Mouse (Mus musculus) bone marrow macrophage, adult 2 months (primary cell): ENCODE results near the gene Ctnna3.

Experiments used
- CTCF ChIP-seq: IDR thresholded peaks from 2 replicates; pipeline ENCODE4 v1.5.1; 2012; ENCODE audit warnings: low read depth, mild to moderate bottlenecking, low read length, moderate library complexity
- POLR2A ChIP-seq: IDR thresholded peaks from 2 replicates; pipeline ENCODE4 v1.6.1; 2012; ENCODE audit warnings: mild to moderate bottlenecking, low read depth, low read length, borderline replicate concordance

- TF ChIP-seq POLR2A (no peak), CTCF (no peak)
Measured at GRCm38 (mm10) chr10:64243421-64243820, 813.5 kb downstream of the Ctnna3 start.
